Mouse (Mus musculus): ENCODE measurements around the gene Defb23.

Gene Defb23

GRCm38 (mm10) chr2:152464570-152465150 lies at the start of gene Defb23:
TSS of gene Defb23 (minus strand) at chr2:152464620.
- DNase-seq (ENCODE audit: low read depth, low spot score) = no peak

GRCm38 (mm10) chr2:152511592-152511991 lies 47.2 kb upstream of the Defb23 start, which contains the start of gene Defb26:
TSS of gene Defb26 (minus strand) at chr2:152511692.
- DNase-seq (ENCODE audit: low read depth, low spot score) = no peak

DNA sequence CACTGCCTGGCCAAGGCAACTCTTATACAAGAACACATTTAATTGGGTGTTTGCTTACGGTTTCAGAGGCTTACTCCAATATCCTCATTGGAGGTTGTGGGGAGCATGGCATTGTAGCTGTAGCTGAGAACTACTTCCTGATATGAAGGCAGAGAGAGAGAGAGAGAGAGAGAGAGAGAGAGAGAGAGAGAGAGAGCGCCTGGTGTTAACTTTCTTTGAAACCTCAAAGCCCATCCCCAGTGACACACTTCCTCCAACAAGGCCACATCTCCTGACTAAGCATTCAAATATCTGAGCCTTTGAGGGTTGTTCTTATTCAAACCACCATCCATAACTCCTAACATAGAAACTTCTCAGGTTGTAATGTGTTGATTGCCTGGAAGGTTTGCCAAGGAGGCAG lies 39.5 kb upstream of the Defb23 start:
- no peak for DNase-seq (ENCODE audit: low read depth, low spot score)

DNA sequence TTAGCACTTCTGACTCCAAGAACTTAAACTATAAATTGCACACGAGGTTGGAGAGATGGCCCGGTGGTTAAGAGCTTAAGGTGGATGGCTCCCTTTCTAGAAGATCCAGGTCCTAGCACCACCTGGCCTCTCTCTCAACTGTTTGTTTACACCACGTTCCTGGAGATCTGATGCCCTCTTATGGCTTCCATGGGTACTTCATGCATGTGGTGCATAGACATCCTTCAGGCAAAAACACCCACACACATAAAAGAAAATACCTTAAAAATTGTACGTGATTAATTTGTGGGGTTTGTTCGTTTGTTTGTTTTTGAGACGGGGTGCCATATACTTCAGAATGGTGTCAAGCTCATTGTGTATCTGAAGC lies 36.4 kb upstream of the Defb23 start:
- no peak for DNase-seq (ENCODE audit: low read depth, low spot score)

- no peak for DNase-seq (ENCODE audit: low read depth, low spot score)
Observed at GRCm38 (mm10) chr2:152500204-152500862, 35.9 kb upstream of the Defb23 start.

- no peak for DNase-seq (ENCODE audit: low read depth, low spot score)
Observed at GRCm38 (mm10) chr2:152498020-152498419, 33.6 kb upstream of the Defb23 start.

DNA sequence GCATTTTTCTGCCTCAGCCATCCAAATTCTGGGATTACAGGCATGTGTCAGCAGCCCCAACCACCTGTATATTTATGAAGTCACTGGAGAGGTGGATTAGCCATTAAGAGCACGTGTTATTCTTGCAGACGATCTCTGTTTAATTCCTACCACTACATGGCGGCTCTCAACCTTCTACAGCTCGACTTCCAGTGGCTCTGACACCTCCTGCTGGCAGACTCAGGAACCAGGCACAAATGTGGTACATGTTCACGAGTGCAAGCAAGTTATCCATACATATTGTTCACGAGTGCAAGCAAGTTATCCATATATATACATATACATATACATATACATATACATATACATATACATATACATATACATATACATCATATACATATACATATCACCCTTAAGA lies 28.7 kb upstream of the Defb23 start:
- no peak for DNase-seq (ENCODE audit: low read depth, low spot score)

GRCm38 (mm10) chr2:152490038-152490437 lies 25.6 kb upstream of the Defb23 start, which contains the start of gene Defb22:
TSS of gene Defb22 (minus strand) at chr2:152490138.
- DNase-seq (ENCODE audit: low read depth, low spot score) = no peak

- no peak for DNase-seq (ENCODE audit: low read depth, low spot score)
Observed at GRCm38 (mm10) chr2:152487024-152487423, 22.6 kb upstream of the Defb23 start.

DNA sequence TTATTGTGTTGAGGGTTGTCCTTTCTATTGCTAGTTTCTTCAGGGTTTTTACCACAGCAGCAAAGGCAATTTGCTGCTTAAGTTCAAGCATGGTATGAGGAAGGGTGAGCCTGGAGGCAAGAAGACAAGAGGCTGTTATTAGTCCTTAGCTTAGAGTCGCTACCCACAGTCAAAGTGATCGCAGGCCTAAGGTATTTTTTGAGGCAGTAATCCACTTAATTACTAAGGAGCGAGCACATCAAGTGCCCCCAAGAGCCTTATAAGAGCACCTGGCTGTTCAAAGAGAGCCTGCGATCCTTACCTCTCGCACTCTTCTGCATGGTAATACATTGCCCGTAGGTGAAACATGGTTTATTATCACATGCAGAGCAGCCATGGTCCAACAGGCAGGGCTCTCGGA lies 17.3 kb upstream of the Defb23 start:
- no peak for DNase-seq (ENCODE audit: low read depth, low spot score)

DNA sequence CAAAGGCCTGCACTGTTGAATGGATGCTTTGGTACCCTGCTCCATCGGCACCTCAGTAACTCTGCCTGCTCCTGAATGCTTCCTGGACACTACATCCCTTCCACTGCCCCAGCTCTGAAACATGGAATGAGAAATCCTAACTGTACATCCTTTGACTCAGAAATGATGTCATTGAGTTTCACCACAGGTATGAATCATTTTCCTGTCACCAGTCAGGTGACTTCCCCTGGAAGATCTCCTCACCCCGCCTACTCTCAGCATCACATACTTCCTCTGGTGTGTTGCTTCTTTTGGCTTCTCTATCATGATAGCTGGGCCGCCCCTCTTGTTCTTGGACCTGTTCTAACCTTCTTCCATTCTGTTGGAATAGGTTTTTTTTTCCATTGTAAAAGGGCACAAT lies 16.5 kb upstream of the Defb23 start:
- no peak for DNase-seq (ENCODE audit: low read depth, low spot score)

DNA sequence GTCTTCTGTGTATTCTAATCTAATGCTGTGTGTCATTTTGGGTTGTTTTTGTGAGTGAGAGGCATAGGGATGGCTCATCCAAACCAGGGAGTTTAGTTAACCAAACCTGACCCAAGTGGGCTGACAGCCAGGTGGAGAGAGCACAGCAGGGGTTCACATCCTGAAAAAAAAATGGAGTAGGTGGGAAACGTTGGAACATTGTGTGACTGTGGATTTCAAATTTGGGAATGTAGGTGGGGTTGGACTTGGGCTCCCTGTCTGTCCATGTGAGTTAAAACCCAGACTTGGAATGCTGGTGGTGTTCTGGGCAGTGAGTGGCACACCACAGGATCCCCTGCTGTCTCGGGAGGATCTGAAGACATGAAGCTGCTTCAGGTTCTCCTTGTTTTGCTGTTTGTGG lies 12.3 kb upstream of the Defb23 start, which contains the start of gene Defb20:
Gene Defb20 (plus strand): TSS at position 301 of the 400 bp plus-strand sequence.
- no peak for DNase-seq (ENCODE audit: low read depth, low spot score)

DNA sequence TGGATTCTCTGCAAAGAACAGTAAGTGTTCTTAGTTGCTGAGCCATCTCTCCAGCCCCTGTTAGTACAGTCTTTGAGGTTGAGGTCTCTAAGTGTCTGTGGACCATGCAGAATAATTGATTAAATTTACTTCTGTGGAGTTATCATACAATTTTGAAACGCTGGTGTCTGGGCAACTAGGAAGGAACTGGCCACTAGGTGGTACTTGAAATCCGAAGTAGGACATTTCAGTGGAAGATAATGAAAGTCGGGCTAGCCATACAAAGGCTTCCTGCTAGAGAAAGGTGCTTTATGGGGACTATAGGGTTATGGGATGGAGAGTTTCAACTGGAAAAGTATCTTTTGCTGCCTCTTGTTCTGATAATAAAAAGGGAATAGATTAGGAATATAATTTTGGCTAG lies 8.0 kb upstream of the Defb23 start:
- DNase-seq (ENCODE audit: low read depth, low spot score) = no peak

GRCm38 (mm10) chr2:152470973-152471372 lies 6.6 kb upstream of the Defb23 start:
- DNase-seq (ENCODE audit: low read depth, low spot score) = peak; percentile 18

DNA sequence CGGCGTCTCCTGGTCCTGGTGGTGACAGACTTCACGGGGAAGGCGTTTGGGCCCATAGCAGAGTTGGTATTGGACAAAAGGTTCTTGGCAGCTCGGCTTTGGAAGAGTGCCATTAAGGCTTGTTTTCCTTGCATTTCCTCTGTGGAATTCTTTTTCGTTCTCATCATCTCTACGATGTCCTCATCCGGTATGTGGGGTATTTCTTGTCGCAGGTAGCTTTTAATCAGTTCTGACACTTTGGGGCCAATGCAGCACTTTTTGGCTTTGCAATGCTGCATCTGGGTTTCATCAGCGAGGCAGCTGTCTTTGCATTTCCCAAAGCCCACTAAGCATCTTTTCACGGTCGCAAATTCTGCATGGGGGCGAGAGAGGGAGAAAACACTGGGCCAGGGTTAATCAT lies 5.2 kb downstream of the Defb23 start:
- no peak for DNase-seq (ENCODE audit: low read depth, low spot score)

- no peak for DNase-seq (ENCODE audit: low read depth, low spot score)
Observed at GRCm38 (mm10) chr2:152452101-152452781, 12.2 kb downstream of the Defb23 start.

GRCm38 (mm10) chr2:152450241-152450640 lies 14.2 kb downstream of the Defb23 start:
- peak; percentile 50 for DNase-seq (ENCODE audit: low read depth, low spot score)

GRCm38 (mm10) chr2:152447461-152447860 lies 17.0 kb downstream of the Defb23 start:
- no peak for DNase-seq (ENCODE audit: low read depth, low spot score)

- no peak for DNase-seq (ENCODE audit: low read depth, low spot score)
Observed at GRCm38 (mm10) chr2:152446642-152447041, 17.8 kb downstream of the Defb23 start.

- no peak for DNase-seq (ENCODE audit: low read depth, low spot score)
Observed at GRCm38 (mm10) chr2:152443281-152443680, 21.1 kb downstream of the Defb23 start.

- DNase-seq (ENCODE audit: low read depth, low spot score) = no peak
Observed at GRCm38 (mm10) chr2:152442322-152442721, 22.1 kb downstream of the Defb23 start.

GRCm38 (mm10) chr2:152439833-152440232 lies 24.6 kb downstream of the Defb23 start:
- DNase-seq (ENCODE audit: low read depth, low spot score) = no peak

GRCm38 (mm10) chr2:152438963-152439362 lies 25.5 kb downstream of the Defb23 start:
- no peak for DNase-seq (ENCODE audit: low read depth, low spot score)

Measured in retina, adult 2 months (tissue).